ENCODE assay signal across 19 mouse cellular contexts in the genomic region with DNA sequence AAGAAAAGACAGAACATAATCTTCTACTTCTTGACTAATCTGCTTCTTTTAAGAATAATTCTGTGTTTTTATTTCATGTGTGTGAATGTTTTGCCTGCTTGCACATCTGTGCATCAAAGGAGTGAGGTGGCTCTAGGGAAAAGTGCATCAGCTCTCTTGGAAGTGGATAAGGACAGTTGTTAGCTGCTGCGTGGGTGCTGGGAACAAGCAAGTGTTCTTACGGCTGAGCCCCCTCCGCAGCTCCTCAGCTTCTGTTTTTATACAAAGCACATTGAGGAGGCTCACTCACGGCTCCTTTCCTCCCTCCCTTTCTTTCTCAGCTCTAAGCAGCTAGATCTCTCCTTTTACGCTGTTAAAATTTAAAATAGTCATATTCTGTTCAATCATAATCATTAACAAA.
DNase-seq lines count a peak whose midpoint lies in the region; ATAC-seq lines count a peak whose summit lies in the region.
"Had no signal": no experiment of that assay in that cellular context is flagged by ENCODE, and none has a peak within 500 bp of the region (broad histone marks: within the 10 kb centered on the region; RNA-seq: fewer than 3 reads in every experiment).

No protein-coding gene starts in this region.

- no peak for DNase-seq in frontal cortex, postnatal 10 days (ENCODE audit: low spot score in 2 of 2)
- peak; percentile 38 for DNase-seq in layer of hippocampus, adult 9-11 months
- no peak for DNase-seq in layer of hippocampus, adult 11-12 months (ENCODE audit: low spot score)
- DNase-seq in right cerebral cortex, postnatal 36 days (ENCODE audit: low spot score in 2 of 2) = peak; percentile 9 to 14
- DNase-seq in right cerebral cortex, postnatal 14 days = no peak
- no peak for DNase-seq in ovary, adult 18-20 months (ENCODE audit: low spot score)
- DNase-seq: adrenal gland, adult 8-10 months; adrenal gland, postnatal 25 days; cerebellum, adult 18-20 months; cerebellum, adult 9-10 months; cerebellum, postnatal 14 days; gastrocnemius, postnatal 25 days; heart, adult 18-20 months; heart, postnatal 10 days; heart, postnatal 36 days had no signal

- ATAC-seq in frontal cortex, adult (ENCODE audit: low TSS enrichment) = peak; percentile 50; the same call in 1 of the 2 replicates
- ATAC-seq: activated CD4-positive, CD25-positive, alpha-beta regulatory T cell, adult 4 months; forebrain, embryonic 13.5 days; forebrain, embryonic 16.5 days had no signal

Comparison
In these comparisons a context has a peak if more than half of its experiments do, and no peak if none do; other contexts are left out.
1. DNase-seq: peak in layer of hippocampus, adult 9-11 months (single experiment) and right cerebral cortex, postnatal 36 days (2 of 2); none in frontal cortex, postnatal 10 days (0 of 2), layer of hippocampus, adult 11-12 months (single experiment), right cerebral cortex, postnatal 14 days (single experiment) and ovary, adult 18-20 months (single experiment).